Mouse (Mus musculus): ENCODE data around the gene Ntn1. TPM values are rescaled to one million over a fixed set of nuclear protein-coding genes. Genes with fewer than 3 reads are reported as not detected.

Ntn1 gene
- polyA plus RNA-seq, 1 experiment from 2014 or later = 14.8 TPM

DNA sequence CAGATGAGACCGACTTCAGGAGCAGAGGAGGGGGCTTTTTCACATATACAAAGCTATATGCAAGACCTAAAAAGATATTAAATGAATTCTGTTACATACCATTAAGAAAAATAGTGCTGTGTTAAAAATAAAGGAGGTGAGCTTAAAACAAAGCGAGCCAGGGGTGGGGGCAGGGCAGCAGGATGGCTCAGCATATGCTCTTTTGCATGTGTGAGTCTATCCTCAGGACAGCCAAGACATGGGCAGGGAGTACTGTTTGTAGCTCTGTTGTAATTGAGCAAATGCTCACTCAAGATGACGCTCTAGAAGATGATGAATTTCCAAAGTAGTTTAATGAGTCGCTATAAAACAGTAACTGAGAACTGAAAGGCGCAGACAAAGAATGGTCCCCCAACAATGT is 236.2 kb downstream of the Ntn1 start:
- Histone ChIP-seq H3K27ac (no peak overlapping the region), H3K36me3 (no peaks in the 10 kb centered on the region), H3K4me3 (no peak overlapping the region), H3K9me3 (no peaks in the 10 kb centered on the region), H3K9ac (no peak overlapping the region), H3K4me1 (no peaks in the 10 kb centered on the region), H3K27me3 (no peaks in the 10 kb centered on the region), H3K4me2 (replicated peaks) (no peak overlapping the region)
- WGBS = 89% methylated on average over 5 of the region's 5 CpGs
- ATAC-seq (ENCODE audit: insufficient number of reproducible peaks, insufficient read depth, low FRiP score, low TSS enrichment) = no peak

DNA sequence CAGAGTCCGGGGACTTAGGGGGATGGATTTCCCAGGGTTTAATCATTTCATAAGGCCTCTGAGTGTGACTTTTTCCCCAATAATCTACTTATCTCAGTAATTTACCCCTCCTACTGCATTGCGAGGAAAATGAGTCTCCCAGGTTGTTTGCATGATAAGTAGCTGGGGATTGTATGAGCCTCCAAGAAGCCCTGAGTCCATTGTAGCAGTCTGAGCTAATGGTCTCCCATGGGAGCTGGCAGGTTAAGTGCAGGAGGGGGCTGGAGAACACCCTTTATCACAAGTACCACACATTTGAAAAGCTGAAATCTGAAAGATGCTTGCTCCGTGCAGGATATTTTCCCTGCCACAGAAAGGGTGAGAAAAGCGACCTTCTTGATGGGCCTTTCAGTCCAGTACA is 240.8 kb downstream of the Ntn1 start:
- 78% methylated on average over 4 of the region's 4 CpGs for WGBS
- H3K4me1 ChIP-seq = peaks cover 4% of the 10 kb centered on the region; the same call in 1 of the 2 replicates
- H3K4me3 ChIP-seq = no peak overlapping the region
- H3K9me3 ChIP-seq = no peaks in the 10 kb centered on the region
- no peak for ATAC-seq (ENCODE audit: insufficient number of reproducible peaks, insufficient read depth, low FRiP score, low TSS enrichment)
- H3K4me2 ChIP-seq (replicated peaks) = no peak overlapping the region
- no peak overlapping the region for H3K9ac ChIP-seq
- no peaks in the 10 kb centered on the region for H3K27me3 ChIP-seq
- no peak overlapping the region for H3K27ac ChIP-seq
- H3K36me3 ChIP-seq = no peaks in the 10 kb centered on the region

Small RNAs within 50 kb of the gene (microRNA-seq; reads per million reads assigned to microRNA genes)
- not detected for gene Mir6406

Other genes with a start within 250 kb of the Ntn1 start
- 0.50 and 0.70 TPM in 2 replicates for gene Pik3r5, start 31.3 kb upstream of the Ntn1 start, polyA plus RNA-seq (2016; fragmentation: Nextera tagmentation; extraction: Ambion mirVana)
- 2.3 and 2.5 TPM in 2 replicates for gene Pik3r6, start 102.2 kb upstream of the Ntn1 start, polyA plus RNA-seq (2016; fragmentation: Nextera tagmentation; extraction: Ambion mirVana)
- gene Mfsd6l, start 155.4 kb upstream of the Ntn1 start, polyA plus RNA-seq (2016; fragmentation: Nextera tagmentation; extraction: Ambion mirVana) = 0.22 and 0.35 TPM in 2 replicates
- 0.40 and 0.41 TPM in 2 replicates for gene Ccdc42, start 186.2 kb upstream of the Ntn1 start, polyA plus RNA-seq (2016; fragmentation: Nextera tagmentation; extraction: Ambion mirVana)